In genomic region chr17:34127475-34127874, GRCm38 (mm10) we compare ENCODE assay signal across 10 mouse cellular contexts. TPM values are rescaled to one million over a fixed set of nuclear protein-coding genes. Genes with fewer than 3 reads are reported as not detected.
DNase-seq lines count a peak whose midpoint lies in the region; ATAC-seq and TF ChIP-seq lines count a peak whose summit lies in the region.
"Had no signal": no experiment of that assay in that cellular context is flagged by ENCODE, and none has a peak within 500 bp of the region (broad histone marks: within the 10 kb centered on the region; RNA-seq: fewer than 3 reads in every experiment).

No protein-coding gene starts in this region.

- H3K4me3 ChIP-seq in intestine, embryonic 14.5 days (ENCODE audit: low read depth, low read length): no peak overlapping the region
- no peak overlapping the region for H3K4me3 ChIP-seq in liver, embryonic 13.5 days (replicated peaks)
- H3K4me3 ChIP-seq in spleen, adult 2 months (ENCODE audit: extremely low read depth, insufficient read depth, insufficient read length): no peak overlapping the region
- H3K4me3 ChIP-seq in forebrain, embryonic 14.5 days (ENCODE audit: low read depth, low read length): no peak overlapping the region
- H3K4me3 ChIP-seq: embryonic facial prominence, embryonic 13.5 days had no signal

- H3K4me2 ChIP-seq in intestine, embryonic 14.5 days (ENCODE audit: low read length): no peak overlapping the region
- H3K4me2 ChIP-seq in liver, embryonic 13.5 days: no peak overlapping the region; the same call in 1 of the 2 replicates
- H3K4me2 ChIP-seq in forebrain, embryonic 14.5 days (ENCODE audit: low read length): no peak overlapping the region

- ATAC-seq in cerebellum, adult (ENCODE audit: insufficient number of reproducible peaks, low FRiP score, low TSS enrichment): peak; percentile 60; the same call in 1 of the 2 replicates
- no peak for ATAC-seq in intestine, embryonic 14.5 days (replicated peaks; ENCODE audit: low FRiP score, low TSS enrichment, low read depth)
- peak; percentile 49 for ATAC-seq in liver, embryonic 13.5 days (ENCODE audit: low read depth)
- ATAC-seq in forebrain, embryonic 14.5 days: no peak

- WGBS in intestine, embryonic 14.5 days: 26% methylated on average over 6 of the region's 6 CpGs
- WGBS in liver, embryonic 13.5 days (ENCODE audit: insufficient replicate concordance): 12% methylated on average over 6 of the region's 6 CpGs
- 15% methylated on average over 6 of the region's 6 CpGs for WGBS in spleen, adult 2 months
- 20% methylated on average over 6 of the region's 6 CpGs for WGBS in forebrain, embryonic 14.5 days

- TF ChIP-seq POLR2A in spleen, adult 2 months (IDR thresholded peaks at IDR 0.05; ENCODE audit: low read depth, low read length): no peak

- H3K27me3 ChIP-seq in intestine, embryonic 14.5 days (replicated peaks; ENCODE audit: control insufficient read depth, insufficient read depth, low read length): no peaks in the 10 kb centered on the region
- H3K27me3 ChIP-seq in liver, embryonic 13.5 days: peaks cover 33% of the 10 kb centered on the region
- H3K27me3 ChIP-seq in spleen, adult 2 months (ENCODE audit: control insufficient read depth, insufficient read depth, low read length): no peaks in the 10 kb centered on the region
- no peaks in the 10 kb centered on the region for H3K27me3 ChIP-seq in forebrain, embryonic 14.5 days (replicated peaks; ENCODE audit: control insufficient read depth, insufficient read depth, low read length)
- H3K27me3 ChIP-seq: embryonic facial prominence, embryonic 13.5 days had no signal

- H3K36me3 ChIP-seq in intestine, embryonic 14.5 days (ENCODE audit: control insufficient read depth, insufficient read depth, low read length): no peaks in the 10 kb centered on the region
- H3K36me3 ChIP-seq in liver, embryonic 13.5 days: peaks cover 4% of the 10 kb centered on the region; the same call in 1 of the 2 replicates
- no peaks in the 10 kb centered on the region for H3K36me3 ChIP-seq in spleen, adult 2 months (ENCODE audit: control insufficient read depth, insufficient read depth, low read length)
- H3K36me3 ChIP-seq in forebrain, embryonic 14.5 days (ENCODE audit: control insufficient read depth, insufficient read depth, low read length): no peaks in the 10 kb centered on the region

- DNase-seq in cerebellum, postnatal 4 days (ENCODE audit: low spot score in 2 of 2): no peak
- peak; percentile 70 to 72 for DNase-seq in right cerebral cortex, adult 2 months (ENCODE audit: low spot score in 2 of 2)
- DNase-seq in right cerebral cortex, postnatal 4 days: no peak
- no peak for DNase-seq in intestine, embryonic 14.5 days (ENCODE audit: low spot score)
- DNase-seq in liver, embryonic 13.5 days: peak; percentile 62
- DNase-seq in spleen, adult 2 months (ENCODE audit: low read depth in 1 of 2, low spot score in 2 of 2): peak in 1 of 2 experiments; percentile 82
- no peak for DNase-seq in forebrain, embryonic 14.5 days (ENCODE audit: low spot score)
- DNase-seq: lung, embryonic 14.5 days had no signal

- no peaks in the 10 kb centered on the region for H3K9me3 ChIP-seq in intestine, embryonic 14.5 days (ENCODE audit: control insufficient read depth, low read length)
- H3K9me3 ChIP-seq in liver, embryonic 13.5 days (replicated peaks): no peaks in the 10 kb centered on the region
- no peaks in the 10 kb centered on the region for H3K9me3 ChIP-seq in forebrain, embryonic 14.5 days (replicated peaks; ENCODE audit: control insufficient read depth, low read length)
- H3K9me3 ChIP-seq: embryonic facial prominence, embryonic 13.5 days had no signal

- no peak overlapping the region for H3K9ac ChIP-seq in intestine, embryonic 14.5 days (ENCODE audit: low read length)
- no peak overlapping the region for H3K9ac ChIP-seq in liver, embryonic 13.5 days
- no peak overlapping the region for H3K9ac ChIP-seq in forebrain, embryonic 14.5 days (ENCODE audit: low read length)
- H3K9ac ChIP-seq: embryonic facial prominence, embryonic 13.5 days; lung, embryonic 14.5 days had no signal

- H3K27ac ChIP-seq in intestine, embryonic 14.5 days (ENCODE audit: low read depth): peak overlapping the region; percentile 30
- H3K27ac ChIP-seq in liver, embryonic 13.5 days: no peak overlapping the region
- H3K27ac ChIP-seq in spleen, adult 2 months (ENCODE audit: insufficient read depth, low read length): 0 out of 2 replicates have a peak overlapping the region, but pooled peaks have one; percentile 17
- no peak overlapping the region for H3K27ac ChIP-seq in forebrain, embryonic 14.5 days (ENCODE audit: low read depth, low read length)
- H3K27ac ChIP-seq: embryonic facial prominence, embryonic 13.5 days had no signal

- TF ChIP-seq CTCF in spleen, adult 2 months (IDR thresholded peaks at IDR 0.05; ENCODE audit: extremely low read depth, insufficient read depth, insufficient read length, insufficient replicate concordance): no peak

- H3K4me1 ChIP-seq in intestine, embryonic 14.5 days (replicated peaks; ENCODE audit: control insufficient read depth, insufficient read depth, low read length): peaks cover 41% of the 10 kb centered on the region; the same call in 1 of the 2 replicates
- H3K4me1 ChIP-seq in liver, embryonic 13.5 days (replicated peaks): peaks cover 66% of the 10 kb centered on the region
- H3K4me1 ChIP-seq in spleen, adult 2 months (ENCODE audit: control insufficient read depth, insufficient read depth, insufficient read length): peaks cover 41% of the 10 kb centered on the region; the same call in 1 of the 2 replicates
- H3K4me1 ChIP-seq in forebrain, embryonic 14.5 days (ENCODE audit: control insufficient read depth, insufficient read depth, low read length): peaks cover 12% of the 10 kb centered on the region

RNA-seq across cellular contexts. Expression of gene Brd2, which starts 5.0 kb away (rescaled TPM):
- 124 and 144 TPM in 2 replicates for polyA plus RNA-seq in intestine, embryonic 14.5 days (2014; fragmentation: Nextera tagmentation; extraction: Ambion mirVana)
- polyA plus RNA-seq in liver, embryonic 13.5 days (2015; fragmentation: Nextera tagmentation; extraction: Ambion mirVana): 42.0 and 53.3 TPM in 2 replicates
- polyA plus RNA-seq in spleen, adult 2 months (2012; rRNA removed): 97.9 and 112 TPM in 2 replicates
- 118 and 137 TPM in 2 replicates for polyA plus RNA-seq in forebrain, embryonic 14.5 days (2014; fragmentation: Nextera tagmentation; extraction: Ambion mirVana)

RNA-seq across cellular contexts. Expression of gene H2-DMa, which starts 8.1 kb away (rescaled TPM):
- 11.0 and 13.5 TPM in 2 replicates for polyA plus RNA-seq in intestine, embryonic 14.5 days (2014; fragmentation: Nextera tagmentation; extraction: Ambion mirVana)
- polyA plus RNA-seq in liver, embryonic 13.5 days (2015; fragmentation: Nextera tagmentation; extraction: Ambion mirVana): 4.4 and 5.2 TPM in 2 replicates
- 302 and 363 TPM in 2 replicates for polyA plus RNA-seq in spleen, adult 2 months (2012; rRNA removed)
- polyA plus RNA-seq in forebrain, embryonic 14.5 days (2014; fragmentation: Nextera tagmentation; extraction: Ambion mirVana): 11.0 and 11.6 TPM in 2 replicates

RNA-seq across cellular contexts. Expression of gene H2-DMb2, which starts 15.6 kb away (rescaled TPM):
- 0.15 and 0.42 TPM in 2 replicates for polyA plus RNA-seq in intestine, embryonic 14.5 days (2014; fragmentation: Nextera tagmentation; extraction: Ambion mirVana)
- 0.31 and 0.36 TPM in 2 replicates for polyA plus RNA-seq in liver, embryonic 13.5 days (2015; fragmentation: Nextera tagmentation; extraction: Ambion mirVana)
- polyA plus RNA-seq in spleen, adult 2 months (2012; rRNA removed): 456 and 587 TPM in 2 replicates
- polyA plus RNA-seq in forebrain, embryonic 14.5 days (2014; fragmentation: Nextera tagmentation; extraction: Ambion mirVana): 0.18 and 0.36 TPM in 2 replicates

RNA-seq across cellular contexts. Expression of gene H2-DMb1, which starts 25.4 kb away (rescaled TPM):
- polyA plus RNA-seq in intestine, embryonic 14.5 days (2014; fragmentation: Nextera tagmentation; extraction: Ambion mirVana): 1.7 and 1.8 TPM in 2 replicates
- 0.54 and 0.62 TPM in 2 replicates for polyA plus RNA-seq in liver, embryonic 13.5 days (2015; fragmentation: Nextera tagmentation; extraction: Ambion mirVana)
- polyA plus RNA-seq in spleen, adult 2 months (2012; rRNA removed): 322 and 426 TPM in 2 replicates
- polyA plus RNA-seq in forebrain, embryonic 14.5 days (2014; fragmentation: Nextera tagmentation; extraction: Ambion mirVana): 0.66 and 1.2 TPM in 2 replicates

RNA-seq across cellular contexts. Expression of gene H2-Oa, which starts 35.3 kb away (rescaled TPM):
- polyA plus RNA-seq in intestine, embryonic 14.5 days (2014; fragmentation: Nextera tagmentation; extraction: Ambion mirVana): 0.75 and 1.1 TPM in 2 replicates
- polyA plus RNA-seq in liver, embryonic 13.5 days (2015; fragmentation: Nextera tagmentation; extraction: Ambion mirVana): 0.39 and 0.41 TPM in 2 replicates
- 228 and 326 TPM in 2 replicates for polyA plus RNA-seq in spleen, adult 2 months (2012; rRNA removed)
- polyA plus RNA-seq in forebrain, embryonic 14.5 days (2014; fragmentation: Nextera tagmentation; extraction: Ambion mirVana): 0.22 TPM in 1 of 2 replicates, not detected in the other

Comparison
In these comparisons a context has a peak if more than half of its experiments do, and no peak if none do; other contexts are left out.
1. DNase-seq: peak in right cerebral cortex, adult 2 months (2 of 2) and liver, embryonic 13.5 days (single experiment); none in cerebellum, postnatal 4 days (0 of 2), right cerebral cortex, postnatal 4 days (single experiment), intestine, embryonic 14.5 days (single experiment) and forebrain, embryonic 14.5 days (single experiment).
2. ATAC-seq: peak in cerebellum, adult (single experiment) and liver, embryonic 13.5 days (single experiment); none in intestine, embryonic 14.5 days (single experiment) and forebrain, embryonic 14.5 days (single experiment).
3. H3K27ac ChIP-seq: peak in intestine, embryonic 14.5 days (single experiment) and spleen, adult 2 months (single experiment); none in liver, embryonic 13.5 days (single experiment) and forebrain, embryonic 14.5 days (single experiment).
4. RNA of gene H2-DMa, which starts 8.1 kb away (polyA plus RNA-seq): 302 to 363 TPM in spleen, adult 2 months; 11.0 to 11.6 TPM in forebrain, embryonic 14.5 days, 11.0 to 13.5 TPM in intestine, embryonic 14.5 days and 4.4 to 5.2 TPM in liver, embryonic 13.5 days; every median in the first group is over 10 times any median in the second.
5. RNA of gene H2-DMb2, which starts 15.6 kb away (polyA plus RNA-seq): 456 to 587 TPM in spleen, adult 2 months; 0.31 to 0.36 TPM in liver, embryonic 13.5 days, 0.18 to 0.36 TPM in forebrain, embryonic 14.5 days and 0.15 to 0.42 TPM in intestine, embryonic 14.5 days; every median in the first group is over 100 times any median in the second.